Mouse (Mus musculus) CD4-positive, CD25-positive, alpha-beta regulatory T cell, adult 2 months (primary cell): ENCODE measurements at regions not wholly inside any gene's neighbourhood (a gene's known extent, or its start where the extent isn't known, plus 50 kb on each side); places are given as distances from the start of the nearest gene placed in this dataset.

Experiments
- DNase-seq: peaks from one replicate; pipeline ENCODE4 v3.0.0-alpha.2; 2012; ENCODE audit warnings: low read depth, low spot score

GRCm38 (mm10) chr10:67672281-67672680, 123.5 kb upstream of the Ado start:
- DNase-seq = no peak

GRCm38 (mm10) chr10:67669066-67669465, 120.3 kb upstream of the Ado start:
- DNase-seq = no peak

GRCm38 (mm10) chr10:67663028-67663427, 114.3 kb upstream of the Ado start:
- no peak for DNase-seq

- no peak for DNase-seq
Measured at GRCm38 (mm10) chr10:67661666-67662065, 112.9 kb upstream of the Ado start.

- peak; percentile 42 for DNase-seq
Measured at GRCm38 (mm10) chr10:67658005-67658545, 109.3 kb upstream of the Ado start.

GRCm38 (mm10) chr10:67657305-67657704, 108.5 kb upstream of the Ado start:
- peak; percentile 35 for DNase-seq

GRCm38 (mm10) chr10:67654518-67654917, 105.8 kb upstream of the Ado start:
- no peak for DNase-seq

- DNase-seq = no peak
Measured at GRCm38 (mm10) chr10:67652300-67652699, 103.5 kb upstream of the Ado start.

GRCm38 (mm10) chr10:67651386-67651785, 102.6 kb upstream of the Ado start:
- no peak for DNase-seq

GRCm38 (mm10) chr10:67647777-67648727, 99.3 kb upstream of the Ado start:
- peak; percentile 81 for DNase-seq

- peak; percentile 80 for DNase-seq
Measured at GRCm38 (mm10) chr10:67646659-67647559, 98.2 kb upstream of the Ado start.

GRCm38 (mm10) chr10:67645821-67646220, 97.1 kb upstream of the Ado start:
- no peak for DNase-seq

- DNase-seq = peak; percentile 65
Measured at GRCm38 (mm10) chr10:67644280-67644679, 95.5 kb upstream of the Ado start.

GRCm38 (mm10) chr10:67643685-67644084, 94.9 kb upstream of the Ado start:
- peak; percentile 71 for DNase-seq

GRCm38 (mm10) chr10:67637339-67637738, 88.6 kb upstream of the Ado start:
- peak; percentile 64 for DNase-seq

- DNase-seq = peak; percentile 85
Measured at GRCm38 (mm10) chr10:67636569-67636968, 87.8 kb upstream of the Ado start.

- no peak for DNase-seq
Measured at GRCm38 (mm10) chr10:67634795-67635194, 86.0 kb upstream of the Ado start.

GRCm38 (mm10) chr10:67633063-67633462, 84.3 kb upstream of the Ado start:
- peak; percentile 21 for DNase-seq

GRCm38 (mm10) chr10:67623338-67623737, 74.6 kb upstream of the Ado start:
- peak; percentile 27 for DNase-seq

GRCm38 (mm10) chr10:67620018-67620417, 71.3 kb upstream of the Ado start:
- DNase-seq = peak; percentile 72

- no peak for DNase-seq
Measured at GRCm38 (mm10) chr10:67618112-67618511, 69.4 kb upstream of the Ado start.

GRCm38 (mm10) chr10:67615016-67615415, 66.3 kb upstream of the Ado start:
- no peak for DNase-seq
